Mouse (Mus musculus) CH12.LX (cell line): Measurements from ENCODE around the gene Serpinb9b.

Experiments
- CHD2 ChIP-seq: IDR thresholded peaks from 2 replicates; pipeline ENCODE4 v1.6.1; 2011; ENCODE audit warnings: low read length, improper control_type of control experiment
- CTCF ChIP-seq, 2 experiments: IDR thresholded peaks in 1 of 2; conservative IDR thresholded peaks in 1 of 2; 2 replicates each; pipeline ENCODE4 v1.5.1; 2011 to 2012; ENCODE audit warnings: low read depth in 2 of 2, low read length in 2 of 2, improper control_type of control experiment in 1 of 2, inconsistent platforms in 1 of 2, mild to moderate bottlenecking in 1 of 2, moderate library complexity in 1 of 2
- EP300 ChIP-seq: IDR thresholded peaks from 2 replicates; pipeline ENCODE4 v1.6.1; 2011; ENCODE audit warnings: low read length, improper control_type of control experiment
- MEF2A ChIP-seq: IDR thresholded peaks from 2 replicates; pipeline ENCODE4 v1.6.1; 2014; ENCODE audit warnings: low read depth, mild to moderate bottlenecking, inconsistent platforms, low read length, improper control_type of control experiment, borderline replicate concordance
- MXI1 ChIP-seq: IDR thresholded peaks from 2 replicates; pipeline ENCODE4 v1.6.1; 2011; ENCODE audit warnings: mild to moderate bottlenecking, low read depth, low read length, improper control_type of control experiment
- PAX5 ChIP-seq: IDR thresholded peaks from 2 replicates; pipeline ENCODE4 v1.6.1; 2012; ENCODE audit warnings: low read length, inconsistent platforms, mixed read lengths
- POLR2A ChIP-seq: IDR thresholded peaks from 2 replicates; pipeline ENCODE4 v1.6.1; 2011; ENCODE audit warnings: low read depth, mild to moderate bottlenecking, improper control_type of control experiment, low read length
- USF1 ChIP-seq: IDR thresholded peaks from 2 replicates; pipeline ENCODE4 v1.6.1; 2014; ENCODE audit warnings: low read depth, mild to moderate bottlenecking, inconsistent platforms, low read length, improper control_type of control experiment
- ZMIZ1 ChIP-seq: IDR thresholded peaks from 2 replicates; pipeline ENCODE4 v1.6.1; 2012; ENCODE audit warnings: low read depth, mild to moderate bottlenecking, inconsistent platforms, low read length, improper control_type of control experiment

- TF ChIP-seq CTCF (conservative IDR thresholded peaks at IDR 0.05 in 1 of 2, IDR thresholded peaks at IDR 0.05 in 1 of 2; ENCODE audit: low read depth in 2 of 2, low read length in 2 of 2), result no peak
- no peak for TF ChIP-seq USF1
- TF ChIP-seq PAX5, result no peak
- no peak for TF ChIP-seq CHD2
- TF ChIP-seq EP300, result no peak
- TF ChIP-seq POLR2A, result no peak
- TF ChIP-seq ZMIZ1, result no peak
- TF ChIP-seq MEF2A, result no peak
- no peak for TF ChIP-seq MXI1
These were observed 40.3 kb downstream of the Serpinb9b start for GRCm38 (mm10) chr13:33067387-33067977.
